Mouse (Mus musculus) gastrocnemius, adult 2 months (tissue): ENCODE results near the gene Cab39. TPM values are rescaled to one million over a fixed set of nuclear protein-coding genes. Genes with fewer than 3 reads are reported as not detected.

Source experiments
- DNase-seq: peaks from one replicate; pipeline ENCODE4 v3.0.0; 2022
- H3K27ac ChIP-seq: fragments of 200-600 bp; 2 replicates; pipeline ENCODE4 v1.8.1; 2022; ENCODE audit warnings: mild to moderate bottlenecking
- H3K4me3 ChIP-seq: fragments of 200-600 bp; 2 replicates; pipeline ENCODE4 v1.8.1; 2022; ENCODE audit warnings: mild to moderate bottlenecking, moderate library complexity
- CTCF ChIP-seq: fragments of 200-600 bp; IDR thresholded peaks from 2 replicates; pipeline ENCODE4 v1.8.1; 2022; ENCODE audit warnings: antibody characterized with exemption, mild to moderate bottlenecking, moderate library complexity
- intact Hi-C: fragments of 180-260 bp; cut with DNase I; formaldehyde crosslinking; loops from one replicate; pipeline ENCODE4 v1.15.1; 2025
- long read RNA-seq, 2 experiments: library from polyadenylated mRNA; stranded (forward); transcript quantifications; one replicate each; pipeline ENCODE4 v2.0.0; 2021
- total RNA-seq, 2 experiments: library from RNA; stranded (reverse); gene quantifications; 2 replicates each; pipeline ENCODE4 v1.2.3; 2021

Gene Cab39
- 100 to 1,000 TPM; 191 to 193 TPM for total RNA-seq
- long read RNA-seq, experiment 1, transcript Cab39-202 (9 exons, 3,805 nt): major isoform, 209 of 253 reads
- long read RNA-seq, experiment 1, partial matches to known transcripts: 23 of 253 reads
- long read RNA-seq, experiment 1, other reads (novel, unspliced or antisense): 20 of 253 reads
- long read RNA-seq, experiment 2, transcript Cab39-202 (9 exons, 3,805 nt): major isoform, 173 of 221 reads
- long read RNA-seq, experiment 2, partial matches to known transcripts: 18 of 221 reads
- long read RNA-seq, experiment 2, other reads (novel, unspliced or antisense): 29 of 221 reads

DNA sequence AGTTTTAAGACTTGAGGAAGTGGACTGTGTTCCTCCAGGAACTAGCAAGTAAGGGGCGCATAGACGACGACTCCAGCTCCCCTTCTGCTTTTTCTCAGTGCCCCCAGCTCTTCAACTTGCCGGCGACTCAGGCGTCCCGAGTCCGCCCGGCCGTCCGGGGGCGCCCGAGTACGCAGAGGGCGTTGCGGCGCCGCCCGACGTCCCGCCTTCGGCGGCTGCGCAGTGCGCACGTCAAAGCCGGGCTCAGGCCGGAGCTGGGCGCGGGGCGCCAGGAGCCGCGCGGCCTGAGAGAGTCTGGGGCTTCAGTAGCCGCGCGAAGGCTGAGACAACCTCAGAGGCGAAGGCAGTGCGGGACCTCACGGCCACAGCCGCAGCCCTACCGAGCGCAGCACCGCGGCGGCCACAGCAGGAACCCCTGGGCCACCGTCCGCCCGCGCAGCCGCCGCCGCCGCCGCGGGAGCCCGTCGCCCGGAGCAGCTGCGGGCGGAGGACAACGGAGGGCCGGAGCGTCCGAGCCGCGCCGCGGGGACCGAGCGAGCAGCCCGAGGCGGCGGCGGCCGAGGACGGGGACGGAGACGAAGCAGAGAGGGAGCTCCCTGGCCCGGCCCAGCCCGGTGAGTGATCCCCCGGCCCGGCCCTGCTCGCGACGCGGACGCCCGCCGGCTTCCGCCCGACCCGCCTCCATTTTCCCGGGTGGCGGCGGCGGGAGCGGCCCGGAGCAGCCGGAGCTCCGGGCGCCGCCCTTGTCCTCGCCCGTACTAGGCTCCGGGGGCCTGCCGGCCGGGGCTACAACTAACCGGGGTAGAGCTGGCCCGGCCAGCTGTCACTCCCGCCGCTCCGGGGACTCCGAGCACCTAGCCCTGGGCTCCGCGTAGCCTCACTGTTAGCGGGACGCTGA is at the start of gene Cab39:
Gene Cab39 (plus strand): TSS at position 234 of the 898 bp plus-strand sequence.
- intact Hi-C loops: loop anchor here (1.0 to 5.0 kb wide), 2 partner anchors 34 to 49 kb away; no protein-coding TSS in a partner anchor

DNA sequence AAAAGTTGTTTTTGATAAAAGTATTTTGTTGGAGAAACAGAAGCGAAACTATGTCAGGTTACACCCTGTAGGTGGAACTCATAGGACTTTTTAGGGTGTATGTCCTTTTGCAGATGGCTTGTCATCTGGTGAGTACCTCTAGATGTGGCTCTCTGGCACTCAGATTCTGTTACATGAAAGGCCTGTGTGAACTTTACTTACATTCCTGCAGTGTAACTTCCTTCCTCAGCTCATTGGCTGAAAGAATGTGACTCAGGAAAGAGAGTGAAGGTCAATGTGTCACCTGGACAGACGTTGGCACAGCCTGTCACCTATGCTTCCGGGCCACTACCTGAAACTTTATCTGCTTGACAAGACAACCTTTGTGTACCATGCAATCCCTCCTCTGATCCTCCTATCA is 48.7 kb upstream of the Cab39 start:
- intact Hi-C loops: no loop called here
- TF ChIP-seq CTCF: no peak

More for the DNA sequence above, at the start of gene Cab39:
- DNase-seq: peak; percentile 95
- Histone ChIP-seq H3K27ac (peak within 1 kb of the TSS; percentile 98), H3K4me3 (peak within 1 kb of the TSS; percentile 80)
- peak; percentile 86 for TF ChIP-seq CTCF

DNA sequence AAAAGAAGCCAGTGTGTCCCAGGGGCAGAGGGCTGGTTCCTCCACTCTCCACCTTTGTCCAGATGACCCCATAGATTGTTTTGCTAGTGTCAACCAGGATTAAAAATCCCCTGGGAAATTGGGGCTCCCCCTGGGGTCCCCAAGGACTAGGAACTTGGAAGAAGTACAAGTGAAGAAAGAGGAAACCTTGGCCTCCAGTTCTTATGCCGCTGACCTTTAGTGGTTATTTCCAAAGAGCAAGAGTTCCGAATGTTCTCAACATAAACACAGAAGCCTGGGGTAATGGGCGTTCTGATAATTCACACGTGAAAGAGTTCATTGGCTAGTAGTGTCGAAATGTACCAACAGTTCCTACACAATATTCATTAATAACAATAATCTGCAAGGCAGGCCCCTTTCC is 46.7 kb upstream of the Cab39 start:
- no peak for DNase-seq
- H3K27ac ChIP-seq: no peak overlapping the region
- H3K4me3 ChIP-seq: no peak overlapping the region
- TF ChIP-seq CTCF: no peak
- intact Hi-C loops: no loop called here

More for the DNA sequence above, 48.7 kb upstream of the Cab39 start:
- DNase-seq: no peak
- H3K27ac ChIP-seq: no peak overlapping the region
- H3K4me3 ChIP-seq: no peak overlapping the region

DNA sequence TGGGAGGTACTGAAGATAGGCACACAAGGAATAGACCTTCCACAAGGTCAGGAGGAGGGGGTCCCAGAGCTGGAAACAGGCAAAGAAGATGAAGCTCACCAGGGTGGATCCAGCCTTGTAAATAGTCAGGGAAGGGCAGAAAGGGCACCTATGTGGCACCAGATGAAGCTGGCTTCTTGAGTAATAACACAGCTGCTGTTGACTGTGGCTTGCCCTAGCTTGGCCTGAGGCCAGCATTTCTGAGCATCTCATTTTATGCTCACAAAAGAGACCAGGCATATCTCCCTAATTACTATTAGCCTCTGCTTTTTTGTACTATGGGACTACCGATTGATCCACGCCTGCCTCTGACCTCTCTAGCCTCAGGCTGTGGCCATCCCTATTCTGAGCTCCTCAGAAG is 43.4 kb upstream of the Cab39 start:
- intact Hi-C loops: no loop called here
- no peak for TF ChIP-seq CTCF
- Histone ChIP-seq H3K27ac (peak overlapping the region; percentile 31; the same call in 1 of the 2 replicates), H3K4me3 (no peak overlapping the region)
- peak; percentile 30 for DNase-seq

DNA sequence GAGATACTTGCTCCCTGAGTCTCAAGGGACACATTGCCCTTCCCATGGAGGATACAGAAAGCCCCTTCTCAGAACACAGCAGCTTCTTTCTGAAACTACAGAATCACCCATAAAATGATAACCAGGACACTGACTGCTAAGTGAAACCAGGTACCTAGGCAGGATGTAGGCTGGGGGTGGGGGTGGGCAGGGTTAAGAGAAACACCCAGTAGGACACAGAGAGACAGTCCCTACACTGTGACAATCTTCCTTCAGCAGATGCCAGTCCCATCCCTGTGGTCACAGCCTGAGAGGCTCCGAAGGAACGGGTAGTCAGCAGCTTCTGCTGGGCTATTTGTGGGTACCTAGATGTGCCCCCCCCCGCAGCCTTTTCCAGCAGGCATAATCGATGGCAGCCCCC is 42.6 kb upstream of the Cab39 start:
- DNase-seq: no peak
- Histone ChIP-seq H3K27ac (peak overlapping the region; percentile 78), H3K4me3 (no peak overlapping the region)
- intact Hi-C loops: no loop called here
- TF ChIP-seq CTCF: no peak

DNA sequence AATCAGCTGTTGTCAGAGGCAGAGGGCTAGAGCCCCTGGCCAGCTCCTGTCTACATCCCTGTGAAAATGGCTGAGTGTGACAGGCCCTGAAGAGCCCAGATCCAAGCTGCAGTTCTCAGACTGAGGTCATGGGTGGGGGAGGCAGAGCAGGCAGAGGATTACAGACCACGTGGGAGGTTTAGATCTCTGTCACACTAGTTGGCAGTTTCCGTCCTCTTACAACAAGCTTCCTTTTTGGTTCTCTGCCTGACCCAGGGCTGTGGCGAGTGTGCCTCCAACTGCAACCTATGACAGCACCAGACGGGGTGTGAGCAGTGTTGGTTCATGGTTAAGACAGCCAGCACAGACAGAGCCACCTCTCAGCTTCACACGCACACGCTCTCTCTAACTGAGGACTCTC is 41.7 kb upstream of the Cab39 start:
- no peak overlapping the region for H3K4me3 ChIP-seq

DNA sequence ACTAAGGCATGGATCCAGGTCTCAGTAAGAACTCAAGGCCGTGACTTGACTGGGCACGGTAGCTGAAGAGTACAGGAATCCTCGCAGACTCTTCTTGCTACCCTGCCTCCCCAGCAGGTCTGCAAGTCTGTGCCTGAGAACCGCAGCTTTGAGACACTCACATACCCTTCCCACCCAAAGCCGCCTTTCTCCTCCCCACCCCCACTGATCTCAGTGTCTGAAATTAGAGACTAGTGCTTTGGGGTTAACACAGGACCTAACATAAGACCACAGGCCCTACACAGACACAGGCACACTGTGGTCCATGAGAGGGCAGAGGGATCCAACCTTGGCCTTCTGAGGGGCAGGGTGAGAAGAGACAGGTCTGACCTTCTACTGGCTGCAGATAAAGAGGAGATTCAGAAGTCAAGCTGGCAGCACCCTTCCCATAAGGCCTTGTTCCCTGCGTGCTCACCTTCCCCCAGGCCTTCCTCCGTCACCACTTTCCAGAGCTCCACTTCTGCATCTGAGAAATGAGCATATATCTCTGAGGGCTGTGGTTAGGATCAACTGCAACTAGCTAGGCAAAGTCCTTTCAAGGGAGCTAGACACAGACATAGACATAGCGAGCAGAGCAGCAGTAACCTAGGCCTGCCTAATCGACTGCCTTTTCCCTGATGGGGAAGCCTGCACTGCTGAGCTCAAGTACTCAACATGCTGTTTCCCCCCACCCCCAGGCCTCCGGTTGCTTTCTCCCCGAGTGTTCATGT is 41.1 kb upstream of the Cab39 start:
- no peak for DNase-seq
- TF ChIP-seq CTCF: no peak
- intact Hi-C loops: no loop called here
- no peak overlapping the region for H3K4me3 ChIP-seq
- H3K27ac ChIP-seq: peak overlapping the region; percentile 78

More for the DNA sequence above, 41.7 kb upstream of the Cab39 start:
- H3K27ac ChIP-seq: peak overlapping the region; percentile 78
- no peak for TF ChIP-seq CTCF
- DNase-seq: peak; percentile 66
- intact Hi-C loops: no loop called here

DNA sequence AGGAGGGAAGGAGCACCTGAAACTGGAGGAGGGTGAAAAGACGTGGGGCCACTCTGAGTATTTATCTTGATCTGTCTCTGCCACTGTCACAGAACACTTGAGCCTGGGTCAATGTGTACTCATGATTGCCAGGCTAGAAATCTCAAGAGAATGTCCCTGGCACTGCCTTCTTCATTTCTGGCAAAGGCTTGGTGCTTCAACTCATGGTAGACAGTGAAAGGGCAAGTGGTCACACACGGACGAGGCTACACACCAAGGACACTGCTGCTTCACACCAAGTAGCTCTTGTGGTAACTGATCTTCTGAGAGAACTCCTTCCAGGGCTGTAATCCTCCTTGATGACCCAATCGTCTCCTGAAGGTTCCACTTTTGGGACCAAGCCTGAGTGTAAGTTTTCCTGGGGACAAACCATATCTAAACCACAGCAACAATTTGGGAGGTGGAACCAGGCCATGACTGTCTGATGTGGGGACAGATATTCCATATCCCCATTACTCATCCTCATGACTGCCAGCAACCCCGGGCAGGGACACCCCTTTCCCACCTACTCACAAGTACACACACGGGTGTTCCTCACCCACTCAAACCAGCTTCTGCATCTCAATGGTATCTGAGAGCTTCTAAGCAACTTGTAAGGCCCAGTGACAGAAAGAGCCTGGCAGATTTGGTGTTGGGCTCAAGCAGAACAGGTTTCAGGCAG is 35.6 kb upstream of the Cab39 start:
- DNase-seq: peak; percentile 50
- peak overlapping the region; percentile 88 for H3K27ac ChIP-seq
- TF ChIP-seq CTCF: no peak
- intact Hi-C loops: loop anchor here (2.0 to 5.0 kb wide), 2 partner anchors 69 to 85 kb away; no protein-coding TSS in a partner anchor
- H3K4me3 ChIP-seq: peak overlapping the region; percentile 51

DNA sequence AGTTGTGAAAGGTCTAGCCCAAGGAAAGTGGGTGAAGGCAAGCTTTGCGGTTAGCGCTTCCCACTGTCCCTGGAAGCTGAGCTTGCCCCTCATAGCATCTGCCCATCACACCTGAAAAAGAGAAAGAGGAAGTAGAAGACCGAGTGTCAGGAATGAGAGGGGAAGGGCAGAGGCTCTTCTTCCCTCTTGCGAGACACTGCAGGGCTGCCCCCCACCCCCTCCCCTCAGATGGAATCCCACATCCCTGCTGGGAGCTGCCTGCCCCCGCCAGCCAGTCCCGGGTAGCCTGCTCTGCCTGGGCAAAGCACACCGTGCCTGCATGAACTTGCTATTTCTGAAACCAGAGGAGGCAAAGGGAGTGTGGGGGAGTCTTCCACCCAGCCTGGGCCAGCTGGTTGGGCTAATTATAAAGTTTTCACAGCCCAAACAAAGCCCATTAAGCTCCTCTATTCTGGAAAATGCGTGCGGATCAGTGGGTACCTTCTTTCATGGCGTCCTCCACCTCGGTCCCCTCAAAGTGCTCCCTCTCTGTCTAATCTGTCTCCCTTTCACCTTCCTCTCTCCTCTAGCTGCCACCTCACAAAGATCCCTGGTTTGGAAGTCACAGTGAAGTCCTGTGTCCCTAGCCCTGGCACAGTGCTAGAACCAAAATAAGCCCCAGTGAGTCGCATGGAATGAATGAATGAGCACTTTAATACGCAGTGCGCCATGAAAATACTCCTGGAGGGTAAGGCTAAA is 34.8 kb upstream of the Cab39 start:
- TF ChIP-seq CTCF: no peak
- Histone ChIP-seq H3K27ac (peak overlapping the region; percentile 88), H3K4me3 (peak overlapping the region; percentile 51)
- intact Hi-C loops: loop anchor here (2.0 to 5.0 kb wide), 2 partner anchors 68 to 84 kb away; no protein-coding TSS in a partner anchor
- peak; percentile 59 for DNase-seq

DNA sequence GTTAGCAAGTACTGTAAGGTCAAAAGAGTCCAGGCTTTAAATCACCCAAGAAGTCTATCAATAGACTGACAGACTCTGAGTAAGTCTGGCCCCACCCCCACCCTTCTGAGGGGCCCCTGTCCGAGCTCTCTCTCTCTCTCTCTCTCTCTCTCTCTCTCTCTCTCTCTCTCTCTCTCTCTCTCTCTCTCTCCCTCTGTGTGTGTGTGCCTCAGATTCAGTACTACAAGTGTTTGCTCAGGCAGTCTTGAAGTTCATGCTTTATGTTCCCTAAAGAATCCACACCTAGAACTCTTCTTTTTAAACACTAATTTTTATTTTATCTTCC is 34.3 kb upstream of the Cab39 start:
- peak overlapping the region; percentile 88; the same call in 1 of the 2 replicates for H3K27ac ChIP-seq
- intact Hi-C loops: loop anchor here (2.0 to 5.0 kb wide), 2 partner anchors 68 to 83 kb away; no protein-coding TSS in a partner anchor
- H3K4me3 ChIP-seq: no peak overlapping the region
- DNase-seq: no peak
- TF ChIP-seq CTCF: no peak

DNA sequence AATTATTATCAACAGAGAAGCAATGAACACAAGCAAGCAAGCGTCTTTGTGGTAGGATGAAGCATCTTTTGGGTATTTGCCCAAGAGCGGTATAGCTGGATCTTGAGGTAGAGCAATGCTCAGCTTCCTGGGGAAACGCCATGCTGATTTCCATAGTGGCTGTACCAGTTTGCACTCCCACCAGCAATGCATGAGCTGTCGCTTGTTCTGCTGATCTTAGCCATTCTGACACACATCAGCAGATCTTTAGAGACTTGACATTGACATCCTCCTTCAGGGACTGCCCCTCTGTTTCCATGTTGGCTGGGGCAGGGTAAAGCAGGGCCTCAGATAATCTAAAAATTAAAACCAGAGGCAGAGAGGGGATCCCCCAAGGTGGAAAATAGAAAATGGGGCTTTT is 31.6 kb upstream of the Cab39 start:
- intact Hi-C loops: no loop called here
- Histone ChIP-seq H3K4me3 (no peak overlapping the region), H3K27ac (no peak overlapping the region)
- no peak for TF ChIP-seq CTCF
- DNase-seq: no peak
